Mouse (Mus musculus): Measurements from ENCODE around the gene Dnmt3a. TPM values are rescaled to one million over a fixed set of nuclear protein-coding genes. Genes with fewer than 3 reads are reported as not detected.
"Not testable (repeated sequence)": the region's sequence is repeated elsewhere in the genome, so short reads cannot be mapped to it uniquely, and the experiment has no call there.

Dnmt3a gene
- total RNA-seq, 2 experiments from 2014 or later: 184 to 206 TPM

DNA sequence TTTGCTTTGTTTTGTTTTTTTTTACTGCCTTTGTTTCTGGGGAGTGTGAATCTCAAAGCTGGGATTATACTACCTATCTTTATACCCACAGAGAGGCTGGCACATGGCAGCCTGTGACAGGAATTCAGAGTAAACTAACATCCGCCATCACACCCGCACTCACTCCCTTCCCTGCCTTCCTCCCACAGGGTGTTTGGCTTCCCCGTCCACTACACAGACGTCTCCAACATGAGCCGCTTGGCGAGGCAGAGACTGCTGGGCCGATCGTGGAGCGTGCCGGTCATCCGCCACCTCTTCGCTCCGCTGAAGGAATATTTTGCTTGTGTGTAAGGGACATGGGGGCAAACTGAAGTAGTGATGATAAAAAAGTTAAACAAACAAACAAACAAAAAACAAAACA is 101.6 kb downstream of the Dnmt3a start:
- no peak for DNase-seq
- intact Hi-C loops (cut with DNase I): no loop called here

DNA sequence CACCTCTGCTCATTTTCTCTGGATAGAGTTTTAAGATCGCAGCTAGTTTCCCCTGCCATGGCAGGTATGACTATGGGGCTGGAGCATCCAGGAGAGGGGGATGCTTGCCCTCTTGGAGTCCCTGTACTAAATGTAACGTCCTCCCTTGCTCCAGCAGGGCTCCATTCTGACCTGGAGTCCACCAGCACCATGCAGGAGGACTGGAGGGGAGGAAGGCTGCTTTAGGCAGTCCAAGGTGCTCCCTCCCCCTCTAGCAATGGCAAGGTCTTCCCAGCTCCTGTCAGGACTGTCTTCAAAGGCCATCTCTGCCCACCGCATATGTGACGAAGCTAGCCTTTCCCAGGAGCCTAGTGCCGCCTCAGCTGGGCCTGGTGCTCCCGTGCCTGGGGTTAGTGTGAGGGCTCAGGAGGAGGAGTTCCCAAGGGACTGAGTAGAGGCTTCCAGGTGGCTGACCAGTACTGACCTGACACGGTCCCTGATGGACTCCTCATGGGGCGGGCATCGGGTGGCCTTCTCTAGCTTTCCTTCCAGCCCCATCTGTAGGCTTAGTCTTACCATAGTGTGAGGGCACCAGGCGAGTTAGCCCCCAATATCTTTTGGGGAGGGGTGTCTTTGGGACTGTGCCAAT is 104.8 kb downstream of the Dnmt3a start:
- DNase-seq: no peak
- intact Hi-C loops (cut with DNase I): no loop called here

DNA sequence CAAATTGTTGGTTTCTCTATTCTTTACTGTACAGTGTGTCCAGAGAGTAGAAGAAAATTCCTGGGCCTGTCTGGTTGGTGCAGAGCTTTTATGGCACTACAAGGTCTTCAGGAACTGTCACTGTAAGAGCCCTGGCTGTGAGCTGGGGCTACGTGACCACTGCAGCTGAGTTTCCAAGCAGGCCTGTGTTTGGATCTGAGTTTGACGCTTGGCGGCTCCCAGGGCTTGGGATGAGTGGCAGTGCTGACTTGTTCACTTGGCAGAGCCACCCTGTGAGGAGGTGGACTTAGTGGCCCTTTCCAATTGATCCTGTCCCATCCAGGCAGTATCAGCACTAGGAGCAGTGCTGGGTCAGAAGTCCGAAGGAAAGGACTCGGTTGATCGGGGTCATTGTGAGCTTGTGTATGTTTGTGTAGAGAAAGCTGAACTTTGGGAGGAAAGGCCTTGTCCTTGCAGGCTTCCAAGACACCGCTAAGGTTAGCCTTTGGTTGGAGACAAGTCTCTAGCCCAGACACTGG is 106.1 kb downstream of the Dnmt3a start:
- intact Hi-C loops (cut with DNase I): no loop called here
- DNase-seq: no peak

GRCm38 (mm10) chr12:3915852-3916251 is 110.0 kb downstream of the Dnmt3a start:
- no peak for DNase-seq
- intact Hi-C loops (cut with DNase I): no loop called here

GRCm38 (mm10) chr12:3917668-3918341 is 112.0 kb downstream of the Dnmt3a start:
- DNase-seq: no peak
- intact Hi-C loops (cut with DNase I): no loop called here

DNA sequence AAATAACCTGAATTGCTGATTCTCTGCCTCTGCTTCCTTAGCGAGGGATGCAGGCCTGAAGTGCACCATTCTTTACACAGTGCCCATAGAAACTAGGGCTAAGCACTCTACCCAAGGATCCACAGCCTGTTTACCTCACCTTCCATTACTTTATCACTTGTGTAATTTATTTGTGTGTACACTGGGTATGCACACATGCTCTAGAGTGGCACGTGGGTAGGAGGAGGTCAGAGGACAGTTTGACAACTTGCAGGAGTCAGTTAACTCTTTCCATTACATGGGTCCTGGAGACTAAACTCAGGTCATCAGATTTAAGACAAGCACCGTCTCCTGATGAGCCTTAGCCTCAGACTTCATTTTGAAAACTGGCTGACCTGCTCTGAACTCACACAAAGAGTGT is 112.8 kb downstream of the Dnmt3a start:
- no peak for DNase-seq
- intact Hi-C loops (cut with DNase I): no loop called here

- intact Hi-C loops (cut with DNase I): no loop called here
Measured at GRCm38 (mm10) chr12:3919423-3919822, 113.6 kb downstream of the Dnmt3a start.

DNA sequence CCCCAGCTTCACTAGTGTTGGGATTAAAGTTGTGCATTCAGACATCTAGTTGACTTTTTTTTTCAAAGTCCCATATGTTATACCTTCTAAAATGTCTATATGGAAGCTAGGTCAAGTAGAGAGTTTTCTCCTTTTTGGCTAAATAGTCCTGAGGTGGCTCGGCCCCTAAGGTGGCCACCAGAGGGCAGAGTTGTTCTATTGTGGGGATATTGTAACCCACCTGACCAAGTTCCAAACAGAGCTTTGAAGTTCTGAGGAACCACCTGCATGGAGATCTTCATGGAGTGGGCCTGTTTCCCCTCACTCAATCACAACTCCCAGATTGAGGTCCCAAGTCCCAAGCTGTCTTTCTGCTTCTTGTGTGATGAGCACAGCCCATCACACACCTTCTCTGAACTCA is 120.3 kb downstream of the Dnmt3a start:
- intact Hi-C loops (cut with DNase I): loop anchor here (5.0 kb wide), 1 partner anchor 151 kb away; no protein-coding TSS in a partner anchor
- DNase-seq: peak; percentile 77

More at GRCm38 (mm10) chr12:3919423-3919822, 113.6 kb downstream of the Dnmt3a start:
- DNase-seq: no peak

GRCm38 (mm10) chr12:3928841-3929240 is 123.0 kb downstream of the Dnmt3a start:
- peak; percentile 49 for DNase-seq
- intact Hi-C loops (cut with DNase I): loop anchor here (5.0 kb wide), 1 partner anchor 148 kb away; no protein-coding TSS in a partner anchor

DNA sequence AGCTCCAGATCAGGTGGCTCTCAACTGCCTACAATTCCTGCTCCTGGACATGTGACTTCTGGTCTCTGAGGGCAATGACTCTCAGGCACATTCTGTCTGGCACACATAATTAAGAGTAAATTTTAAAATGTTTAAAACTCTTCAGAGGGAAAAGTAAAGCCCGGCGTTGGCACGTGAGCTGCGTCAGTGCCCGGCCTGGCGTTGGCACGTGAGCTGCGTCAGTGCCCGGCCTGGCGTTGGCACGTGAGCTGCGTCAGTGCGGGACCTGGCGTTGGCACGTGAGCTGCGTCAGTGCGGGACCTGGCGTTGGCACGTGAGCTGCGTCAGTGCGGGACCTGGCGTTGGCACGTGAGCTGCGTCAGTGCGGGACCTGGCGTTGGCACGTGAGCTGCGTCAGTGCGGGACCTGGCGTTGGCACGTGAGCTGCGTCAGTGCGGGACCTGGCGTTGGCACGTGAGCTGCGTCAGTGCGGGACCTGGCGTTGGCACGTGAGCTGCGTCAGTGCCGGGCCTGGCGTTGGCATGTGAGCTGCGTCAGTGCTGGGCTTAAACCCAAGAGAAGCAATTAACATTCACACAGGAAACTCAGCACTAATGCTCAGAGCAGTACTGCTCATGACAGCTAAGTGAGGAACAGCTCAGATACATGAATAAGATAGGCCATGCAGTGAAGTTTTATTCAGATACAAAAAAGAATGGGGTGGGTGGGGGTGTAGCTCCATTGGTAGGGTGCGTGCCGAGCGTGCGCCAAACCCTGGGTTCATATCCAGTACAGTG is 124.5 kb downstream of the Dnmt3a start:
- intact Hi-C loops (cut with DNase I); DNase-seq: not testable (repeated sequence)

- DNase-seq: no peak
- intact Hi-C loops (cut with DNase I): no loop called here
Measured at GRCm38 (mm10) chr12:3942026-3942425, 136.2 kb downstream of the Dnmt3a start.

DNA sequence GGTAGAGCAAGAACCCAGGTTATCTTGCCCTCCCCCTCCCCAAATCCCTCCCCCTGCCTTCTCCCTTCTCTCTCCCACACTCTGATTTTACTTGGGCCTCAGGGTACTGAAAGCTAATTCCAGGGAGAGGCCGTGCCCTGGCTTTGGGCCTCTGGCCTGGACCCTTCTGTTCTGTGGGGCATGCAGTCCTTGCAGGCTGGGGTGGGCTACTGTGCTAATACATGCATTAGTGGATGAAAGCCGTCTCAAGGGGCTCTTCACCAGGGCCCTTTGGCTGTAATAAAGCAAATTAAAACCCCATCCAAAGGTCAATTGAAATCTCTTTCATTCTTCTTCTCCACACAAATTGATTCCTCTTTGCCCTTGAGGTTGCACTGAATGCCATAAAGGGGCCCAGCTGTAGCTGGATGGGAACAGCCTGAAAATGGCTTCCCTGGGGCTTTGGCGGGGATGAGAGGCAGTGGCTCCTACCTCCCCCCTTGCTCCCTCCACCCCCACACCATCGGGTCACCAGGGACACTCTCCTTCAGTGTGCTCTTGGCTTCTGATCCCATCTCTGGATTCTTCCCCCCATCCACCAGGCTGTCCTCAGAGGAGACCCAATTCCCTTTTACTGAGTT is 138.8 kb downstream of the Dnmt3a start:
- intact Hi-C loops (cut with DNase I): no loop called here
- no peak for DNase-seq

DNA sequence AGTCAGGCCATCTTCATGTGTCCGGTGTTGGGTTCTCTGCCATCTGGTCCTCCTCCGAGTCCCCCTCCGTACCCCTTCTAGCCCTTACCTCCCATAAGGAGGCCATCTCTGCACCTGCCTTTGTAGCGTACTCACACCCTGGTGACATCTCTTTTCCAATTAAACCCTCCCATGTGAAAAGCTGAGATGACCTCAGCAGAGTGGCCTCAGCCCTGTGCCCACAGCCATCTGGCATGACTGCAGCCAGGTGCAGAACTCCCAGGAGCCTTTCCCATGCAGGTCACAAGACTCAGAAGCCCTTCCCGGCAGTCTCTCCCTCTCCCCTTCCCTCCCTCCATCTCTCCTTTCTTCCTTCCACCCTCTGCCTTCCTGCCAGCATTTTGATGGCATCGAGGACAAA is 141.7 kb downstream of the Dnmt3a start:
- intact Hi-C loops (cut with DNase I): no loop called here
- peak; percentile 26 for DNase-seq

DNA sequence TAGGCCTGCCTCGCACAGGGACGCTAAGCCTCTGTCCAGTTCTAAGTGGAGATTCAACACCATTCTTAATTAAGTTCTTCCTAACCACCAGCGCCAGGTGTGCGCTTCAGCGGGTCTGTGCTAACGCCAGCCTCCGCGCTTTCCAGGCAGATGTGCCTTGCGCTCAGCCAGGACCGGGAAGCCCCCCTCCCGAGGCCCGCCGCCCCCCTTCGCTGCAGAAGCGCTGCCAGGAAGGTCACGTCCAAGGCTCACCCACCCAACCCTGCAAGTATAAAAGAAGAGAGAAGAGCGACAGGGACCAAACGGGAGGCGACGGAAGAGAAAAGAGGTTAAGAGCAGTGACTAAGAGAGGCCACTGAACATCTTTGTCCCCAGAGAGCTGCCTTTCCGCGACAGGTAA is 148.8 kb downstream of the Dnmt3a start, which contains the start of gene Pomc:
Gene Pomc (plus strand): TSS at position 301 of the 400 bp plus-strand sequence.
- DNase-seq: no peak
- intact Hi-C loops (cut with DNase I): no loop called here

DNA sequence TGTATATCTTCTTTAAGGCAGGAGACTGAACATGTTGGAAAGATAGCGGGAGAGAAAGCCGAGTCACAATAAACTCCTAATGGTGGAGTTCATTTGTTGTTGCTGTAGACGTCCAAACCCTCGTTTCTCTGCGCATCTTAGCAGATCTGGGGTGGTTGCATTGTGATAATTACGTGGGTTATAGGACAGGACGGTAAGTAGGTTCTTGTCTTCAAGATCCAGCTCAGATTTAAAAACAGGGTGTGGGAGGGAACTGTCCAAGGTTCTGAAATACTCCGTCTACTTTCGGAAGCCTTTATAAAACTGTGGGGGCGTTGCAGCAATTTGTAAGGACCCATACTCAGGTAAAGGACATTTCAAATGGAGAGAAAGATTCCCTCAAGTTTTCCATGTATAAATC is 149.6 kb downstream of the Dnmt3a start:
- intact Hi-C loops (cut with DNase I): no loop called here
- no peak for DNase-seq

DNA sequence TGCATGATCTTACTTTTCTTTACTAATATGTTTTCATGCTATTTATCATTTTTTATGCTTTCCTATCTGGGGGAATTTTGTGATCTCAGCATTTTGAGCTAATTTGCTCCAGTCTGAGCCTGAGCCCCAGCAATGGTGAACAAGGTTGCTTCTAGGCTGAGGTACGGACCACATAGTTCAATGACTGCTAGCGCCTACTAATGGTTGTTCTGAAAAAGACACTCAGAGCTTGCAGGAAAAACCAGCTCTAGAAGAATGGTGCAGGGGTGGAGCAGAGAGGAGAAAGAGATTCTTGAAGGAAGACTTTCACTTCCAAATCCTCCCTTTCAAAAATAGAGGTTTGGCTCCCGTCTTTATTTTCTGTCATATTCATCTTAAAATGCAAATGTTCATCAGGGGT is 150.5 kb downstream of the Dnmt3a start:
- DNase-seq: no peak

GRCm38 (mm10) chr12:3959791-3960543 is 154.2 kb downstream of the Dnmt3a start:
- intact Hi-C loops (cut with DNase I): no loop called here
- DNase-seq: peak; percentile 92

More for the DNA sequence above, 150.5 kb downstream of the Dnmt3a start:
- intact Hi-C loops (cut with DNase I): no loop called here

- DNase-seq: no peak
- intact Hi-C loops (cut with DNase I): no loop called here
Measured at GRCm38 (mm10) chr12:3960553-3960952, 154.7 kb downstream of the Dnmt3a start.
